Mouse (Mus musculus): ENCODE data around the gene Lrrc17. TPM values are rescaled to one million over a fixed set of nuclear protein-coding genes. Genes with fewer than 3 reads are reported as not detected.
A peak's percentile ranks its signal among the peaks of the same experiment; 100 is the strongest.

The Lrrc17 gene
- not detected in 2 replicates for total RNA-seq (2015)
- not detected in 2 replicates for total RNA-seq (2017)

DNA sequence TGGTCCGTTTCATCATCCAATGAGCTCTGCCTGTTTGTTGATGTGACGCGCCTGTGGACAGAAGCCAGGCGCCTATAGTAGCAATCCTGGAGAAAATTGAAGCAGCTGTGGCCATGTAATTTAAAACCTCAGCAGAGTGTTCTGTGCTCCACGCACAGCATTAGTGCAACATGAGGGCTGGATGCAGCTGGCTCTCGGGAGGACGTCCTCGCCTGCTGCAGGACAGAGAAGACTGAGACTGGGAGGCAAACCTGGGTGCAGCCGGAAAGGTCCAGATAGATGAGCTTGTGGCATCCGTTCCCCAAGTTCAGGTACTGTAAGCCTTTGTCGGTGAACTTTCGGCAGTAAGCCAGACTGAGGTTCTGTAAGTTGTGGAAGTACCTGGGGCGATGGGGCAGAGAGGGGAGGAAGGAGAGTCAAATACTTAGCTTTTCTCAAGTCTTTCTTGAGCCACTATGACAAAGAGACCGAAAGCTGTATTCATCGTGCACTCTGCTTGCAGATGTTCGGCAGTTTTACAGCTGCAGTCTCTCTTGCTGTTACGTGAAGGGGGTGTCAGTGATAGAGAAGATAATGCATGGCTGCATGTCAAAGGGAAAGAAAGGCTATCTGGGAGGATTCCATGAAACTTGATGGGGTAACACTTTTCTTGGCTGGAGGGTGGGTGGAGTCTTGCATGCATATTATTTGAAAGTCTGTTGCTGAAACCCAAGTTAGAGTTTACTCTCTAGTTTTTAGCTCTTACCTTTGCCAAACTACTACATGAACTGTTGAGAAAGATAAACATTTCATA is at the start of gene Lrrc17:
Gene Lrrc17 (plus strand): TSS at position 151 of the 793 bp plus-strand sequence.
- ATAC-seq (ENCODE audit: poor library complexity, severe bottlenecking), result no peak

DNA sequence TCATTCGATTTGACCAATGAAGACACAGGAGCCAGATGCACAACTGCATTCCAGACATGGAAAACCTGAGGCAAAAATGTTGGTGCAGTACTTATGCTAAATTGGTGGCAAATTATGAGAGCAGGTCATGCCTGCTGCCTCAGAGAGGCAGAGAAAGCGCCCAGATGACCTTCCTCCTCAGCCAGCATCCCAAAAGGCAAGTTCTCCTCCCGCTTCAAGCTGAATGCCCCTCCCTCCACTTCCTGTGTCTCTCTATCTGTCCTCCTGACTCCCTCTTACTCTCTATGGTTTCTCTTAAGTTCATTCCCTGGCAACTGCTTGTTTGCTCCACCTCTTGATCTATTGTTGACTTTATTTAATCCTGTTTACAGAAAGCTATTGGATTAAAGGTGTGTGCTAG is 48.6 kb upstream of the Lrrc17 start:
- no peak for ATAC-seq (ENCODE audit: poor library complexity, severe bottlenecking)

DNA sequence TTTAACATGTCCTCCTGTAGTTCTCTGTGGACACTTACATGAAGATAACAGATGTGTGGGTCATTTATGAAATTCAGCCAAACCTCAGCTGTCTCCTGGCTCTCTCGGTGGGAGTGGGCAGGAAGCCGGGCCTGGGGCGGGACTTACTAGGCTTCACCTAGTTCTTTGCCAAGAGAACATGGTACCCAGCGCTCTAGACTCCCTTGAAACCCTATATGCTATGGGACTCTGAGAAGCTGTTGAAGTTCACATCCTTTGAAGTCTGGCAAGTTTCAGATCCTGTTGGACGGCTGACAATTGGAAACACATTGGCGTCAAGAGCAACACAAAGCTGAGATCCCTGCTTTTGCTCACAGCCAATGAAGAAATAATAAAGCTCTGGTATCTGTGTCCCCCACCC is 47.0 kb upstream of the Lrrc17 start:
- no peak for ATAC-seq (ENCODE audit: poor library complexity, severe bottlenecking)

DNA sequence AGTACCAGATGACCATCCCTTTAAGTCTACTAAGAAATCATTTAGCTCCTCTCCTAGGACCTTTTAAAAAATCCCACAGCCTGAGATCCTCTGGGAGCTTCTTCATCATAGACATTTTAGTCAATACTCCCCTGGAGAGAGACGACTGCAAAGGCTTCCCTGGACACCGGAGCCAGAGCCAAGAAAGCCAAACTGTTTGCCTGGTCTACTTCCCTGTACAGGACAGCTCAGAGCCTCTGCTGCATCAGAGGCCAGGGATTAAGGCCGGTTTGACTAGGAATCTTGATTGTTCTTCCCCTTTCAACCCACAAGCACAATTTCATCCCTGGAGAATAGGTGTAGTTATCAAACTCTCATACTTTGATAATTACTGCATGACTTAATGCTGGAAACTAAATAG is 46.5 kb upstream of the Lrrc17 start:
- no peak for ATAC-seq (ENCODE audit: poor library complexity, severe bottlenecking)

DNA sequence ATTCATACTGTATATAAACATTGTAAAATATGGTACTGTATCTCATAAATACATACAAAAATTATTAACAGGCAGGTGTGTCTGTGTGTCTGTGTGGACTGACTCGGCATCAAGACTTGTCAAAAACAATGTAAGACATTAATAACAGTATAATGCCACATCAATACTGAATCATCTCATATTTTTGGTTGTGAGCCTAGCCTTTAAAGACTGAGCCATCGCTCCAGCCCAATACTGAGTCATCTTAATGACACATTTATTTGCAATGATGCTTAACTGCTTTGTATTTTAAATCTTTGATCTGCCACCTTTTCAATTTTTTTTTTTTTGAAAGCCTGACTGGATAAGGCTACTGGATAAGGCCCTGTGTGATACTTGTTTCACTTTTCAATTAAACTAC is 44.9 kb upstream of the Lrrc17 start:
- no peak for ATAC-seq (ENCODE audit: poor library complexity, severe bottlenecking)

DNA sequence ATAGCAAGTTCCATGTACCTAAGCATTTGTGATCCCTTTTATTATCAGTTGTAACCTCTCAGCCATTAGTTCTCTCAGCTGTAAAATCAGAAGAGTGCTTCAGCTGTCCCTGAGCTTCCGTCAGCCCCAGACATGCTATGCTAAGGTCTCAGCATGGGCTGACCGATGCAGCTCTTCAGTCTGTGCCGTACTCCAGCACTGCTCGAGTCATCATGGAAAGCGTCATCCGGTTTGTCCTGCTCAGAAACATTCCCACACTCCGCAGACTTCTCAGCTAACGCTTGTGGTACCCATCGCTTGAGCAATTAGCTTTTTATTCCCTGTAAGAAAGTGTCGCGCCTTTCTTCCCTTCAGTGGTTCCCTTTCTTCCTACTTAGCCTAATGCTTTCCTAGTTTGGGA is 44.4 kb upstream of the Lrrc17 start:
- no peak for ATAC-seq (ENCODE audit: poor library complexity, severe bottlenecking)

DNA sequence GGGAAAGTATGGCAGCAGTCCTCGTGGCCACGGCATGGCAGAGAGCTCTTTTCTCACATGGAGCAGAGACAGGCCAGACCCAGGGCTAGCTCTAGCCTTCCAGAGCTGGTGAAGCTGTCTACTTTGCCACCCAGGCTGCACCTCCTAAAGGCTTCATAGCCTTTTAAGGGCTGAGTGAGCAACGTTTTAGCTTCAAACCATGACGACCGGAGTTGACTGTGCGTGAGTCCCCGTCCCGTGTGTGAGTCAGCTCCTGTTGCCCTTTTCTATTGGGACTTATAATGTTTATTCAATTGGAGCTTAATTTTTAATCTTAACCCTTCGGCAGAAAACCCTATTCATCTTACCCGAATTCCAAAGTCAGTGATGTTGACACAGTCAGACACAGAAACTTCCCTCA is 43.2 kb upstream of the Lrrc17 start:
- no peak for ATAC-seq (ENCODE audit: poor library complexity, severe bottlenecking)

DNA sequence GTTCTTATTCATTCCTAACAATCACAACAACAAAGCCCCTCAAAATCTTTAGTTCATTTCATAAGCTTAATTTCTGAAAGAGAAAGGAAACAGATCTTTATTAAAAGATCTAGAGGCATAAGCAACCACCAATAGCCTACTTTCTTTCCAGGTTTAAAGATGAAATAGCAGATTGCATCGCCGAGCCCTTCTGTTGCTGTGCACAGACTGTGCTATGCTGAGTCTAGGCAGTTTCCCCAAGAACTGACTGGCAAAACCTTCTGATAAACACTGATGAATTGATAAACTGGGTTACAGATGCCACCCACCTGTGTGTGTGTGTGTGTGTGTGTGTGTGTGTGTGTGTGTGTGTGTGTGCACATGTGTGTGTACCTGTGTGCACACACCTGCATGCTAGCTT is 42.4 kb upstream of the Lrrc17 start:
- no peak for ATAC-seq (ENCODE audit: poor library complexity, severe bottlenecking)

DNA sequence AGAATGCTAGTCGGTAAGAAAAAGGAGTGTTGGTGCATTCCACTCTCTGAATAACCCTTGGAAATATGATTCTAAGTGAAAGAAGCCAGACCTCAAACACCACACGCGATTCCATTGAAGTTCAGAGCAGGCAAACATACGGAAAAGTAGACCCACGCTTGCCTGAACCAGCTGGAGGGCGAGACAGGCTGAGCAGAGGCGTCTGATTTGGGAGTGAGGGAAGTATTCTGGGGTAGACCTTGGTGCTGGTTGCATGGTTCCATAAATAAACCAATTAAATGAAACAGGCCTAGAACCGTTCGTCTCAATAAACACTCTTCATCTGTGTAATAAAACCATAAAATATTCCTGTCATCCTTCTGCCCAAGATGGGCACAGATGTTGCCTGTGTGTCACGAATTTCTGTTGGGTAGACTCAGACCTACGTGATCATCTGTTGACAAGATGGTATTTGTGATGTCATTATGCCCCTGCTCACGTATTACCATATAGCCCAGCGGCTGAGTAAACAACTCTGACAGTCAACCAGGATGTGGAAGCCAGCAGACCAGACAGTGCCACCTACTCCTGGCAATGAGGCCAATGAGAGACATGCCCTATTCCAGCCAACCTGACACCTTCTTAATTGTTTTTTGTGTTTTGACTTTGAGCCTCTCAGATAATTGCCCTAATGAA is 40.3 kb upstream of the Lrrc17 start:
- no peak for ATAC-seq (ENCODE audit: poor library complexity, severe bottlenecking)

DNA sequence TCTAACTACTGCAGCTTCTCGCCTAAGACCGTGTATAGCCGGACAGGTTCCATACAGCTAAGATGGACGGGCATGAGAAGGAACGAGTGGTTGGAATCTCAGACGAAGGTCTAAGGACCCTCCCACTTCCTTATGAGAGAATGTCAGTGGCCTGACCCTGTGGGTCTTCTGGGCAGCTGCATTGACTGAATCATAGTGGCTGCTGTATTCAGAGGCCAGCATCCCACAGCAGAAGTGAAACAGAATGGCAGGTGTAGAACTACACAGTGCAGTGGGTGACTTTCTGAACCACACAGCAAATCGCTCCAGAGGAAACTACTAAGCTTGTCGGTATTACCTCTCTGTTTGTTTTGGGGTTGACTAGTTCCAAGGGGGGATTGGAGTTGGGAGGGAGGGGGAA is 38.2 kb upstream of the Lrrc17 start:
- peak; percentile 63 for ATAC-seq (ENCODE audit: poor library complexity, severe bottlenecking)

DNA sequence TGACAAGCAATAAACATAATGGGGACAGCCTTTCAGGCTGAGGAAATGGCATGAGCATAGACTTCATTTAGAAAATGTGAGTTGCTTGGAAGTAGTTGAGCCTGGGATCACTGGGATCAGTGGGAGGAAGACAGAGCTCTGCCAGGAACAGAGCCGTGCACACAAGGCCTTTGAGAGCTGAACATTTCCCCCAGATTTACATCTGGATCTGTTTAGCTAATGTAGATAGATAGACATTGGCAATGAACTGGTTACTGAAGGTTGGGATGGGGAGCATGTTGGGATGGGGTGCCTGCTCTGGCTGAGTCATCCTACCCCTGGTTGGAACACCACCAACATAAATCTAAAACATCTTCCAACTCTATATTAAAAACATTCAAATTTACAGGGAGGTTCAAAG is 36.5 kb upstream of the Lrrc17 start:
- no peak for ATAC-seq (ENCODE audit: poor library complexity, severe bottlenecking)

DNA sequence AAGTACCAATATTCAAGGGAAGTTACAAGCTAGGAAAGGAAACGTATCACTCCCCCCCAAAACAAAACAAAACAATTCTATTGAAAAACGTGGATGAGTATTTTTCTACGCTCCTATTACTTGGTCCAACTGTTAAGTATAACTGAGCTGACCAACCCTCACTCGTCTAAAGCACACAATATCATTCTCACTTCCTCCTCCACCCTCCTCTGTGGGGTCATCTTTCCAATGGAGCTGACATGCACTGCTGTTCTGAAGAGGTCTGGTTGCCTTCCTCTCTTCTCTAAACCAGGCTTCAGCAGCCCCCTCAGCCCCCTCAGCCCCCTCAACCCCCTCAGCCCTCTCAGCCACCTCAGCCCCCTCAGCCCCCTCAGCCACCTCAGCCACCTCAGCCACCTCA is 33.6 kb upstream of the Lrrc17 start:
- 0 out of 2 replicates have a peak, but pooled peaks have one; percentile 27 for ATAC-seq (ENCODE audit: poor library complexity, severe bottlenecking)

DNA sequence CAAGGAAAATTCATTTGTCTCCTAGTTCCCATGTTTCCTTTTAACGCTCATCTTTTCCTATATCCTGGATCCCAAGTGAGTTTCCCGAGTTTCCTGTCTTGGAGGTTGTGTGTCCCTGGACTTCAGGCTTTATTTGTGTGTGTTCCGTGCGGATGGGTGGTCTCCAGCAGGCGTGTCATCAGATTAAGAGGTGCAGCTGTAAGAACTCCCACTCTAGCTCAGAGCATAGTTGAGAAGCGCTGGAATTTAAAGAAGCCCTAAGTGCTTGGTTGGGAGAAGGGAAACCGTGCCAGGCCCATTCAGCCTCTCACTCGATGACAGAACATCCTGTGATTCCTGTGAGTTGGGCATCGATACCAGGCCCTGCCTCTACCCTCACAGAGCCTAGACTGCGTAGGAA is 30.0 kb upstream of the Lrrc17 start:
- no peak for ATAC-seq (ENCODE audit: poor library complexity, severe bottlenecking)

DNA sequence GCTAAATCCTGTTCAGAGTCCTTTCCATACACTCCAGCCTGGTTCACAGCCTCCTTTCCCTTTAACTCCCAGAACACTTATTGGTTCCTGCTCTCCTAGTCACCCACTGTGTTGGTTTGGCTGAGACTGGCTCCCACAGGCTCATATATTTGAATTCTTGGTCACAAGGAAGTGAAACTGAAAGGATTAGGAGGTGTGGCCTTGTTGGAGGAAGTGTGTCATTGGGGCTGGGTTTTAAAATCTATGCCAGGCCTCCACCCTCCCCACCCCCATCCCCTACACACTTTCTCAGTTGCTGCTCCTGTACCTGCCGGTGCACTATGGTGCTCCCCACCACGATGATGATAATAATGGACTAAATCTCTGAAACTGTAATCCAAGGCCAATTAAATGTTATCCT is 25.8 kb upstream of the Lrrc17 start:
- ATAC-seq (ENCODE audit: poor library complexity, severe bottlenecking), result peak; percentile 98

DNA sequence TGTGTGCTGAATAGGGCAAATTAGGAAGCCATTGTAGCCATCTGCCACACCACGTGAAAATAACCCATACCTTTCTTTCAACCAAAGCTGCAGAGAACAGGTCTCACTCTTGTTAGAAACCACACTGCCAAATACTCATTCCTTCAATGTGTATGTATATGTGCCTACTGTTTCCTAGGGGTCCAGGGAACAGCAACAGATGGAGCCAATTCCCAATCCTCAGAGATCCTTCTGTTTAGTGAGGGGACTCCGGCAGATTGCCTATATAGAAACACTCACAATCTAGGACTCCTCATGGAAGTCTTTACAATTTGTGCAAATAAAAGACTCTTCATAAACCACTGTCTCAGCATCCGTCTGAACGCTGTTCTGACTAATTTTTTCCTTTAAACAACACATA is 25.2 kb upstream of the Lrrc17 start:
- no peak for ATAC-seq (ENCODE audit: poor library complexity, severe bottlenecking)

DNA sequence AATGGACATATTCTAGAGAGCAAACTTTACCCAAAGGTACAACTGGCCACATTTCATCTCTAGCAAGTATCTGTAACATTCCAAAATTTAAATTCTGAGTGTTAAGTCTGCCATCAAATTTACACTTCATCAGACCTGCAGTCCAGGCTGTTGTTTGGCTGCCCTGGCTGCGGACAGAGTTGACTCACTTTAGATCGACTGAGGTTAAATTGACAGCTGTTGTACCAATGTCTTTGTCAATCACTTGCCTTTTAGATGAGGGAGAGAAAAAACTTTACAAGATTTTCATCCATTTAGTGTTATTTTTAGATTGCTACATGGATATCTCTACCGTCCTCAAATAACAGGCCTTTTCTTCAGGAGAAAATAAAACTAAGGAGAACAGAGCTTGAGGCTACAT is 24.2 kb upstream of the Lrrc17 start:
- ATAC-seq (ENCODE audit: poor library complexity, severe bottlenecking), result no peak

DNA sequence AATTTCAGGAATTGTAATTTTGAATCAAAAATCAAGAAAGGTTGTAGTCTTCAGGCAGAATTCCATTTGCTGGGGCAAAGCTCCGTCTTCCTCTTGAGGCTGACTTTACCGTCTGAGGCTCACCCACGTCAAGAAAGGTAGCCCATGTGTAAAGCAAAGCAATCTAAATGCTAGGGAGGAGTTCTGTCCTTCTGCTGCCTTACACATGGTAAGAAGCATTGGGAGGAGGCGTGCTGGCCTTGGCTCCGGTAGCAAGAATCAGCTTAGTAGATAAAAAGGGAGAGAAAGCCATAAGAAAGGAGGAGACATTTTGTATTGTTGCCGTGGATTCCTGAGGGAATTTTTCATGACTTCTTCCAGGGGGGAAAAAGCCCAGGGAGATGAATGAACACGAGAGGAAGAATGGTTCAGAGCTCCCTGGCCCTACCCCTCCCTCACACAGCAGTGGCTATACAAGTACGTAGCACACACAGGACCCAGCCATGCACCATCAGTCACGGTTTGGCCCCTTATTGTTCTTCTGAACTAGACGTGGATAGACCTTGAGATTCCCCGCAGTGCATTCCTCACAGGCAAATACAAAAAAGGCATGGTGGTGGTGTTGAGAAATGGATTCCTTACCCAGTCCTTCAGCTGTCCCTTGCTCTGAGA is 16.4 kb upstream of the Lrrc17 start:
- ATAC-seq (ENCODE audit: poor library complexity, severe bottlenecking), result no peak

DNA sequence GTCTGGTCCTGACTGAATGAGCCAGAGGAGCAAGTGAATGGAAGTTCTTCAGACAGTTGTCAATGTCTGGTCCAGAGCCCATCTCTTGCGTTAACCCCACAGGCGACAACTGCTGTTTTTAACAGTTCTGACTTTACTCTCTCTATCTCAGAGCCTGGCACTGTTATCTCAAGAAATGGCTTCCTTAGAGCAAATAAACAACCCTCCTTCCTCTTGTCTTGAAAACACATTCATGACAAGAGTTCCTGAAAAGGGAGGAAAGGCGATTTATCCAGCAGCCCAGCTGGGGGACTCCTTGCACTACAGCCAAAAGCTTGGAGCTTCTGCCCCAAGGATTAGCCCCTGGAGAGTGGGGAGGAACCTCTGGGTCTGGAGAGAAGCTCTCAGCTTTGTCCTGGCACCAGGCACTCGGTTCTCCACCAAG is 15.9 kb upstream of the Lrrc17 start:
- no peak for ATAC-seq (ENCODE audit: poor library complexity, severe bottlenecking)

DNA sequence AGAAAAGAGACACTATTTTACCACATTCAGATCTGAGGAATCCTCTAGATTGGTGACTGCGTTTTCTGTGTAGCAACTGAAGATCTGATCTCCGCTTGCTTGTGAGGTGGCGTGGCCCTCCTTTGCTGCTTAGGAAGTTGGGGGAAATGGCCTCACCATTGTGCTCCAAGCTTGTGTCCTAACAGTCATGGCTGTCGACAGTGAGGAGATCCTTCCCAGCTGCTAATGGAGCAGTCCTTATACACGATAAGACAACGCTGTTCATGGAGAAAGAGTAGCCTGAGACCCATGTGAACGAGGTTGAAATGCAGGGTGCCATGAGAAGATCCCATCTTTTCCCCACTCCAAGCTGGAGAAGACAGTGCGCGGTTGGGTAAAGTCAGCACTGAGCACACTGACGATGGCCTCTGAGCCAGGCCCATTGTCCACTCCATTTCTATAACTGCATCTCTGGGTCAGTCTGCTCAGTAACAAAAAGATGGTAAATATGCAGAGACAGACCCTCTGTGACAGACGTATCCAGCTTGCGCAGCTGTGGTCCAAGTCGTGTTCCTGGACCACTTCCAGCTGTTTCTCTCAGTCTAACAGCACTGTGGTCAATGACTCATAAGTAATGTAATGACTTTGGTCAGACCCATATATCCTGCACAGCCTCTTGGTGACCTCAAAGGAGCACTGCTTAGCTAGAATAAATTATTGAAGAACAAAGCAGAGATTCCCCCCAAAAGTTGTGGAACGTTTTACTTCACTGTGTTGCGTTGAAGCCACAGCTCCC is 15.1 kb upstream of the Lrrc17 start:
- peak; percentile 63 for ATAC-seq (ENCODE audit: poor library complexity, severe bottlenecking)

DNA sequence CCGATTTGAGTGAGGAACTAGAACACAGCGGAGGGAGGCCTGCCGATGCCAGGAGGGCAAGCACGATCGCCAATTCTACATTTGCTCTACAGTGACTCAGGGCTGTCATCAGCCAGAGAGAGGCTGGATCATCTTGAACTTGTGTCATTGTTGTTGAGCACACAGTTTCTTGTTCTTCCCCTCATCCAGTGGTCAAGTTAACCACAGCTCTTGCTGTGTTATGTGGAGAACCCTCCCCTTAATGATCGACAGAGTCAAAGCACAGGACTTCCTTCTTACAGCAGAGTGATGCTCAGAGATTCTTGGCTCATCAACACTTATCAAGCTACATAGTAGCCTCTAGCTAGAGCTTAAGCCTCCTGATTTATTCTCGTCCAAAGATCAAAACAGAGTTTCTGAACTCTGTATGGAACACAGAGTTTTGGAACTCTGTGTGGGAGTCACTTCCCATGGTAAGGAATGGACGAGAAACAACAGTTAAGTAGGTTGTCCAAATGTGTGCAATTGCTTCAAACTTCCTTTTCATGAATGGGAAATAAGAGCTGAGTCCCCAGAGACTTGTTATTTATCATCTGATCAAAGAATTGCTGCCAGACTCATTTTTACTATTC is 14.1 kb upstream of the Lrrc17 start:
- ATAC-seq (ENCODE audit: poor library complexity, severe bottlenecking), result peak; percentile 63

DNA sequence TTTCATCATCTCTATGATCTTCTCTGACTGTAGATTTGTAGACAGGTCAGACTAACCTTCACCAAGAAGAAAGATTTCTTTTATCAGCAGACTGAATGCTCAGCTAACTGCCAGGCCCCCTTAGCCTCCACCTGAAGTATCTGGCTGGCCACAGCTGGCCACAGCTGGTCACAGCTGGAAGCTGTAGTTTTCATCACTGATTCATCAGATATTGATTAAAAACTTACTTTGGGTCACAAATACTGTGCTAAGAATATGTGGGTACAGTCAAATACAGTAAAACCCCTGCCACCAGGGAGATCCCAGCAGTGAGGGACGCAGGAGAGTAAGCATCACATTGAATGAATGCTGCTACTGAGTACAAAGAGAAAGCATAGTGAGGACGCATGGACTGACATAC is 11.2 kb upstream of the Lrrc17 start:
- no peak for ATAC-seq (ENCODE audit: poor library complexity, severe bottlenecking)
